Mouse (Mus musculus): ENCODE data around the gene Ugt1a7c.
"Not testable (repeated sequence)": the region's sequence is repeated elsewhere in the genome, so short reads cannot be mapped to it uniquely, and the experiment has no call there.

The Ugt1a7c gene

DNA sequence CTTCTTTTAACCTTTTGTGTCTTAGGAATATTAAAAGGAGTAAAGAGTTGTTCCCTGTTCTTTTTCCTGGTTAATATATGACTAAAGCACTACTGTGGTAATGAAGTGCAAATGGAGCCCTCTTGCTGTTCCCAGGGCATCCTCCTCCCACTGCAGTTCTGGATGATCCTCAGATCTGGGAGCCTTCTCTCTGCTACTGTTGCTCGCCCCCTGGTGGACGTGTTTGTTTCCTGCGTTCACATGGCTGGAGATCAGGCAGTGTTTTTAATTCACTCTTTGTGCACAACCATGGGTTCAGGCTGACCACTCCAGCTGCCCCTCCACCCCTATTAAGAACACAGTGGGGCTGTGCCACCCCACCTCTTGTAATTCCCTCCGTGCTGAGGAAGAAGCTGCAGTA is 25.7 kb downstream of the Ugt1a7c start:
- not testable (repeated sequence) for DNase-seq (ENCODE audit: low spot score)

DNA sequence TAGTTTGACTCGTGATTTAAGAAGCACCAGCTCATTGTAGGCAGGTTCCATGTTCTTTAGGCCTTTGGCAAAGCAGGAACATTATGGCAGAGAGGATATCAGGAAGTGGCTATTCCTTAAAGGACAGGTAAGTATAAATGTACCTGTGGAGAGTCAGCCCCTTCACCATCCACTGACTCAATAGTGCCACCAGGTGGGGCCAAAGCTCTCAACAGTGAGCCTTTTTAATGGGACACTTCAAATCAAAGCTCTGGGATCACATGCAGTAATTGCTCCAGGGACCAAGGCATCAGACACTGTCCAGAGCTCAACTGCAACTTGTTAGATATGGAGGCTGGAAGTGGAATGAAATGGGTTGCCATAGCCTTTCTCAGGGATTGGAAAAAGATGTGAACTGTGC is 26.7 kb downstream of the Ugt1a7c start:
- not testable (repeated sequence) for DNase-seq (ENCODE audit: low spot score)

DNA sequence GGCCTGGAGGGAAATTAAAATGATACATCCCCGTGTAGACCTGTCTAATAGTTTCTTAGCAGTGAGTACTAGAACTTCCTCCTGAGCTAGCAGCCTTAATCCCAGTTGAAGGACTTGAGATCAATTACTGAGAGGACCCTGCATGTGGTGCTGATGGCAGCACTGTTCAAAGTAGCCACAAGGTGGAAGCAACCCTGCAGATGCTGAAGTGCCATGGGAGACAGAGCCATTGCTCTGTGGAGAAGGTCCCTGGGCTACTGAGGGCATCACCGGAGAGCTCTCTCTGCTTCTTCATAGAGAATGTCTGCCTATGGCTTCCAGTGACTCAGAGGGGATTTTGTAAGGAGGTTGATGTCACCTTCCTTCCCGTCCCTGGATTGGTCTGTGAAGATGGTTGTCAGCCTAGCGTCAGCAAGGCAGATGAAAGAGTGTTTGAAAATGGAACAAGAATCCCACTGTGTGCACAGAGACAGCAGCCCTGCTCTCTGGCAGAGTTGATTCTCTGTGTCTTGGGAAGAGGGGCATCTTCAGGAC is 31.0 kb downstream of the Ugt1a7c start:
- DNase-seq (ENCODE audit: low spot score), result not testable (repeated sequence)

DNA sequence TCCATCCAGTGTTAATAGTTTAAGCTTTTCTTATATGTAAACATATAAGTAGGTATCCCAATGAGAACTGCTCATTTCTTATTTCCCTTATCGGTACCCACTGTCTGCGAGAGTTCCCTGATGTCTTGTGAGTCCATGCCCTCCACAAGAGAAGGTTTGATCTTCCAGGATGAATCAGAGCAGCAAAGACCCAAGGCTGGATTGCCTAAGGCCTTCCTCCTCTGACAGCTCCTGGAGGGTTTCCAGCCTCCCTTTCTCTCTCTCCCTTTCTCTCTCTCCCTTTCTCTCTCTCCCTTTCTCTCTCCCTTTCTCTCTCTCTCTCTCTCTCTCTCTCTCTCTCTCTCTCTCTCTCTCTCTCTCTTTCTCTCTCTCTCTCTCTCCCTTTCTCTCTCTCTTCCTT is 34.2 kb downstream of the Ugt1a7c start:
- DNase-seq (ENCODE audit: low spot score), result not testable (repeated sequence)

DNA sequence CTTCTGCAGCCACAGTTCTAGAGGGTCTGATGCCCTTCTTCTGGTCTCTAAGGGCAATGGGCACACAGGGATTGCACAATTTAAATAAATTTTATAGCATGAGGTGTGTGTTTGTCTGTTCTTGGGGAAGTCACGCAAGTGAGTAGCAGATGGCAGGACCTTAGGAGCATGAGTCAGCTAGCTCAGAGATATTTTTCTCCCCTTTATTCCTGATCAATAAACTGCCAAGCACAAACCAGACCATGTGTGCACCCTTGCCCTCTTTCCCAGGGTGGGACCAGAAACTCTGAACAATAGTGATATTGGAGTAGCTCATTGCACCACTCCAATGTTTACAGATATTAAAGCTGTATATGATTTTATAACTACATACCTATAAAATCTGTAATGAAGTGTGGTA is 35.4 kb downstream of the Ugt1a7c start:
- DNase-seq (ENCODE audit: low spot score), result not testable (repeated sequence)

DNA sequence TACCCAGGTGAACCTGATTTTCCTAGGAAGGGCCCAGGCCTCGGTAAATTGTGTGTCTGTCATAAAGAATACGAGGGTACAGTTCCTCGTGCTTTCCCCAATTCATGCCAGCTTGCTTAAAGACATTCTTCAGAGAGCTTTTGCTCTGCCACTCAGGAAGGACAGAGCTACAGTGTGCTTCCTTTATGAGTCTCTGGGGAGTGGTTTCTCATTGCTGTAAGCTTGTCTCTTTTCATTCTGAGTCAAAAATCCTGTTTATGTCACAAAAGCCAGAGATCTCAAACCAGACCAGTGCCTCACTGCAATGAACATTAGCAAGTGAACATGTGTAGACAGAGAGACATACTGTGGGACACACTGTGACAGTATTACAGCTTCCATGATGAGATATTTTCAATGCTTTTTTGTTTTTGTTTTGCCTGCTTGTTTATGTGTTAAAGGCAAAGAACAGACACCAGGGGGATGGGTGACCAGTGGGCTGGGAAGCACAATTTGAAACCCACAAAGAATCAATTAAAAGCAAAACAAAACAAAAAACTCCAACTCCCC is 39.1 kb downstream of the Ugt1a7c start:
- DNase-seq (ENCODE audit: low spot score), result no peak

DNA sequence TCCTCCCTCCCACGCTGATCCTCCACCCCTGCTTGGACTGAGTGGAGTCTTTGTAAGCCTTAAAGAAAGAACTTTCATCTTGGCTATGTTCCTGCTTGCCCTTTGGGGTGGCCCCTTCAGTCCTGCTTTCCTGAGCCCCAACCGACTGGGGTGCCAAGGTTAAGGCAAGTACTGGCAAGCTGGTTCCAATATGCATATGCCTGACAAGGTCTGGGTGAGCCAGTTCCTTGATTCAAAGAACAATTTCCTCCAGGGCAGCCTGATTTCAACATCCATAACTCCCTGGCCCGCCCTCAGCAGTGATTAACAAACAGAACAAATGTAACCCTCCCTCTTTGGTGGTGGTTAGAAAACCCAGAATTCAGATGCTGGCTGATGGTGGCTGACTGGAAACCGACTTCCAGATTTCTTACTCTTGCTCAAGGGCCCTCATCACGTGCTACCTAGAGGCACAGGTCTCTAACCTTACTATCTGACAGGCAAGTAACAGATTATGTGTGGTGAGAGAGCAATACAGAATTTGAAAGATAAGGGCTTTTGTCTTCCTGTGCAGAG is 39.7 kb downstream of the Ugt1a7c start, which contains the start of gene Ugt1a6a:
Gene Ugt1a6a, plus strand, starts transcription at position 353 of the 555 bp plus-strand sequence.
- not testable (repeated sequence) for DNase-seq (ENCODE audit: low spot score)

DNA sequence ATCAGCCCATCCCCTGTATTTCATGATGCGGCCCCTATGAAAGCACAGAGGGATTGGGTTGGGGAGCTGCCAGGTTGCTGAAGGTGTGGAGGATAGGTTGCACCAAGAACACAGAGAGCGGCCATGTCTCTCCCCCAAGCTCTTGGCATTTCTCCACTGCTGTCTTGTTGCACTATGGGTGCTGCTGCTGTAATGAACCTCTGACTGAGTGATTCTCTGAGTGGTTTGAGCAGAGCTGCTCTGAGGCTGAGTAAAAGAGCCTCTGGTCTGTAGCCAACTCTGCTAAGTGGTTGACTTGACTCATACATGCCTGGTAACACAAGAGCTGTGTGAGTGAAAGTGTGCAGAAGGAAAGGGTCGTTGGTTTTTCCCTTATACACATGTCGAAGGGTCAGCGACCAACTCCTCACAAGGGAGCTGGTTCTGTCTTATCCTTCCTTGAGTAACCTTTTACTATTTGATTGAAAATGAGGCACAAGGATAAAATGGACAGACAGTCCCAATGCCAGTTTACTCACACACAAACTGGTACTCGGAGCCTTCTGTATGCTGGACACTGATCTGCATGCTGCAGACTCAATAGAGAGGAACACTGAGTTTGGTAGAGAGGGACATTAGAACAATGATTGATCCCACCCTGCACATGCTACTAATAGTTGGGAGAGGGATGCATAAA is 40.5 kb downstream of the Ugt1a7c start:
- not testable (repeated sequence) for DNase-seq (ENCODE audit: low spot score)

DNA sequence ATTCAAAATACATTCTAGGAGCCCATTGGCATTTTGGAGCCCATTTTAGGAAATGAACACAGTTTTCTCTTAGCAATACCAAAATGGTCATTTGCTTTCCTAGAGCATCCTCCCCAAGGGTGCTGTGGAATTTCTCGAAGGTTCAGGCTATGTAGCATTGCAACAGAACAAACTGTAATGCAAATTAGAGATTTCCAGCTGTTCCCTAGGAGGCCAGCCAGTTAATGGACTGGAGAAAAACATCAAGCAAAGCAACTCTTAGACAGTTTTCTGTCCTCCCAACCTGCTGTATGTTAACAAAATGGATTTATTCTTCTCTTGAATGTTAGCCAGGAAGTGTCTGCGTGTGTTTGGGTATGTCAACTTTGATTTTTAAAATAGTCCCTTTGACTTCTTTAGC is 41.8 kb downstream of the Ugt1a7c start:
- no peak for DNase-seq (ENCODE audit: low spot score)

DNA sequence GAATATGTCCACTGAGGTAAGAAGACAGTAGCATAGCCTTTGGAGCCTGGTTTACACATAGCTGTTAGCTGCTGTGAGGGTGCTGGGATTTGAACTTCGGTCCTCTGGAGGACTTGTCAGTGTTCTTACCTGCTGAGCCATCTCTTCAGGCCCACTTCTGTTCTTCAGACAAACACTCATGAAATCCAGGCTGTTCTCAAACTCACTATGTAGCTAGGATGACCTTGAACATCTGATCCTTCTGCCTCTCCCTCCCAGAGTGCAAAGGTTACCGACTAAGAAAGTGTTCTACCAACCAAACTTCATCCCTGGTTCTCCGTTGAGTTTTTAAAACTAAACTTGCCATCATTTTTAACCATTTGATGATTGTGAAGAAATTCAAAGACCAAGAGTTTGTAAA is 42.4 kb downstream of the Ugt1a7c start:
- DNase-seq (ENCODE audit: low spot score), result no peak

DNA sequence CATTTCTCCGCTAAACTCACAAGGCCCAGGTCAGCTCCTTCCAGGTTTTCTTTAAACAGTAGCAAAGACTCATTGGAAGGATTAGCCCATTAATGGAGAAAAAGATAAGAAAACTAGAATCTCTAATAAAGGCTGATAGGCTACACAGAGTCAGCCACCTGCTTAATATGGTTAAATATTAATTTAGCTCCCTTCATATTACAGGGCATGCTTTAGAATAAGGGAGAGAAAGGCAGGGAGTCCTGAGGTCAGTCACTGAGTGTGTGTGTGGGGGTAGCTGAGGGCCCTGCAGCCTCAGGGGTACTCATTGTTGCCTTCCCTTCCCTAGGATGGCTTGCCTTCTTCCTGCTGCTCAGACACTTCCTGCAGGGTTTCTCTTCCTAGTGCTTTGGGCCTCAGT is 43.3 kb downstream of the Ugt1a7c start:
- DNase-seq (ENCODE audit: low spot score), result no peak

DNA sequence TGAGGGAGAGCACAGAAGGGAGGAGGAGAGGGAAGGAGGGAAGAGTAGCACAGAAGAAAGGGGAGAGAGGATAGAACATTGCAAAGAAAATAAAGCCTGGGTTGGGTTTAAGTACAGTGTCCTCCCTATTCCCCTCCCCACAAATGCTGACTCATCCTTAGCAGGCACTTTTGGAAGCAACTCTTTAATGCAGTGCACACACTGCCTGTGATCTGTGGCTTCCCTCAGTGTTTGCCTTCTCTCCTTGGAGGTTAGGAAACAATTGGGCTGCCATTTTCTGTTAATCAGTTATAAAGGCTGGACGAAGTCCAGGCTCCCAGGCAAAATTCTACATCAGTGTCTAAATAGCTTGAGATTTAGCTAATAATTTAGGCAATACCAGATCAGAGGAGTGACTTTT is 45.6 kb downstream of the Ugt1a7c start:
- not testable (repeated sequence) for DNase-seq (ENCODE audit: low spot score)

DNA sequence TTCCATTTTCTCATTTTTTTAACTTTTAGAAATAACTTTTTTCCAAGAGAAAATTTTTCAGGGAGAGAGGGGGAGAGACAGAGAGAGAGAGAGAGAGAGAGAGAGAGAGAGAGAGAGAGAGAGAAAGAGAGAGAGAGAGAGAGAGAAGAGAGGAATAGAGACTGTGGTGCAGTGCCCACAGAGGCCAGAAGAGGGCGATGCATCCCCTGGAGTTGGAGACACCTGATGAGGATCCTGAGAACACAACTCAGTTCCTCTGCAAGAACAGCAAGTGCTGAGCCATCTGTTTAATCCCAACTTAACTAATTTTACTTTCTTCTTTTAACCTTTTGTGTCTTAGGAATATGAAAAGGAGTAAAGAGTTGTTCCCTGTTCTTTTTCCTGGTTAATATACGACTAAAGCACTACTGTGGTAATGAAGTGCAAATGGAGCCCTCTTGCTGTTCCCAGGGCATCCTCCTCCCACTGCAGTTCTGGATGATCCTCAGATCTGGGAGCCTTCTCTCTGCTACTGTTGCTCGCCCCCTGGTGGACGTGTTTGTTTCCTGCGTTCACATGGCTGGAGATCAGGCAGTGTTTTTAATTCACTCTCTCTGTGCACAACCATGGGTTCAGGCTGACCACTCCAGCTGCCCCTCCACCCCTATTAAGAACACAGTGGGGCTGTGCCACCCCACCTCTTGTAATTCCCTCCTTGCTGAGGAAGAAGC is 49.3 kb downstream of the Ugt1a7c start:
- not testable (repeated sequence) for DNase-seq (ENCODE audit: low spot score)

DNA sequence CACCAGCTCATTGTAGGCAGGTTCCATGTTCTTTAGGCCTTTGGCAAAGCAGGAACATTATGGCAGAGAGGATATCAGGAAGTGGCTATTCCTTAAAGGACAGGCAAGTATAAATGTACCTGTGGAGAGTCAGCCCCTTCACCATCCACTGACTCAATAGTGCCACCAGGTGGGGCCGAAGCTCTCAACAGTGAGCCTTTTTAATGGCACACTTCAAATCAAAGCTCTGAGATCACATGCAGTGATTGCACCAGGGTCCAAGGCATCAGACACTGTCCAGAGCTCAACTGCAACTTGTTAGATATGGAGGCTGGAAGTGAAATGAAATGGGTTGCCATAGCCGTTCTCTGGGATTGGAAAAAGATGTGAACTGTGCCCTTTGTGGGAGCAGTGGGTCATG is 50.4 kb downstream of the Ugt1a7c start:
- not testable (repeated sequence) for DNase-seq (ENCODE audit: low spot score)

DNA sequence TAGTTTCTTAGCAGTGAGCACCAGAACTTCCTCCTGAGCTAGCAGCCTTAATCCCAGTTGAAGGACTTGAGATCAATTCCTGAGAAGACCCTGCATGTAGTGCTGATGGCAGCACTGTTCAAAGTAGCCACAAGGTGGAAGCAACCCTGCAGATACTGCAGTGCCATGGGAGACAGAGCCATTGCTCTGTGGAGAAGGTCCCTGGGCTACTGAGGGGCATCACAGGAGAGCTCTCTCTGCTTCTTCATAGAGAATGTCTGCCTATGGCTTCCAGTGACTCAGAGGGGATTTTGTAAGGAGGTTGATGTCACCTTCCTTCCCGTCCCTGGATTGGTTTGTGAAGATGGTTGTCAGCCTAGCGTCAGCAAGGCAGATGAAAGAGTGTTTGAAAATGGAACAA is 55.3 kb downstream of the Ugt1a7c start:
- DNase-seq (ENCODE audit: low spot score), result not testable (repeated sequence)

DNA sequence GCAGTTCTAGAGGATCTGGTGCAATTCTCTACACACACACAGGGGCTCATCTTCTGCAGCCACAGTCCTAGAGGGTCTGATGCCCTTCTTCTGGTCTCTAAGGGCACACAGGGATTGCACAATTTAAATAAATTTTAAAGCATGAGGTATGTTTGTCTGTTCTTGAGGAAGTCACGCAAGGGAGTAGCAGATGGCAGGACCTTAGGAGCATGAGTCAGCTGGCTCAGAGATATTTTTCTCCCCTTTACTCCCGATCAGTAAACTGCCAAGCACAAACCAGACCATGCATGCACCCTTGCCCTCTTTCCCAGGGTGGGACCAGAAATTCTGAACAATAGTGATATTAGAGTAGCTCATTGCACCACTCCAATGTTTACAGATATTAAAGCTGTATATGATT is 63.6 kb downstream of the Ugt1a7c start:
- DNase-seq (ENCODE audit: low spot score), result no peak

DNA sequence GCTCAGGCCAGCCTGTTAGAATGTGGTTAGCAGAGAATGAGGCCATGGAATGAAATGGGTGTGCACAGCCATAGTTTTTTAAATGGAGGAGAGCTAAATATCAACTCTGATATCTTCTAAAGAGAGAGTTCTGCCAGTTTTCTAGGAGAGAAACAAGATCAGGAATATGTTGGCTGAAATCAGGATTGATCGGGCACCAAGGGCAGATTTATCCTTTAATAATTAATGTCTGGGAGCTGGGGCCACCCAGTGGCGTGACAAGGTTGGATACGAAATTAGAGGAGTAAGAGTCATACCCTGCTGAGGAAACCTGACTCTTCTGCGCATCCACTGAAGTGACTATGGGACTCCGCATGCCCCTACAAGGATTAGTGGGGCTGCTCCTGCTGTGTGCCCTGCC is 70.8 kb downstream of the Ugt1a7c start, which contains the start of gene Ugt1a5:
Gene Ugt1a5, plus strand, starts transcription at position 302 of the 400 bp plus-strand sequence.
- no peak for DNase-seq (ENCODE audit: low spot score)

DNA sequence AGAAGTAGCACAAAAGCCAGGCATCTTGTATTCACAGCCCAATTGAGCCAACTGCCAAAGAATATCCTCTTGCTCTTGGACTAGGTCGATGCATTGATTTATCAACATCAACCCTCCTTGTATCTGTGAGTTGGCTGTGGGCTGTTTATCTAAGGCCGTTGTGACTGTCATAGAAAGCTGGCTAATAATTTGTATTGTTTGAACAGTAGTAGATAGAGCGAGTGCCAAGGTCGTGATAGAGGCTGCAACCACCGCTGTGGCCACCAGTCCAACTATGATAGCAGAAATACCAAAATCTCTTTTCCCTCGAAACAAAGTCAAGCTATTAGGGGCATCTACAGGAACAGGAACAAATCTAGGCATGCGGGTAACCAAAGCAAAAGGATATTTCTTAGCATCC is 77.3 kb downstream of the Ugt1a7c start:
- not testable (repeated sequence) for DNase-seq (ENCODE audit: low spot score)

DNA sequence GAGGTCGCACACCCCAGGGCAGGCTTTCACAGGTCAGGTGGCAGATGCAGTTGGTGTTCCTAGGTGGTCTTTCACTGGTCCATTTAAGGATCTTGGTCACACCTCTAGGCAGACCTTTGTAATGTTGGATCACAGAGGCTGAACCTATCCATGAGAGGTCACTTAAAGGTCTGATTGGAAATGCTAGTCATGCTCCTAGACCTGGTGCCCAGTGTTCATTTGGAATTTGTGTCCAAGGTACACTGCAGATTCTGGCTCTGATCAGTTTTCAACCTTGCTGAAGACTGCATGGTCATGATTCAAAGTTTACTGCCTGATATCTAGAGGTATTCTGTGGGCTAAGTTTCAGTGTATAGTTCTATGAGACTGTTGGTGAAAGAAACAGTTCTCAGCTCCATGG is 84.8 kb downstream of the Ugt1a7c start:
- DNase-seq (ENCODE audit: low spot score), result no peak

DNA sequence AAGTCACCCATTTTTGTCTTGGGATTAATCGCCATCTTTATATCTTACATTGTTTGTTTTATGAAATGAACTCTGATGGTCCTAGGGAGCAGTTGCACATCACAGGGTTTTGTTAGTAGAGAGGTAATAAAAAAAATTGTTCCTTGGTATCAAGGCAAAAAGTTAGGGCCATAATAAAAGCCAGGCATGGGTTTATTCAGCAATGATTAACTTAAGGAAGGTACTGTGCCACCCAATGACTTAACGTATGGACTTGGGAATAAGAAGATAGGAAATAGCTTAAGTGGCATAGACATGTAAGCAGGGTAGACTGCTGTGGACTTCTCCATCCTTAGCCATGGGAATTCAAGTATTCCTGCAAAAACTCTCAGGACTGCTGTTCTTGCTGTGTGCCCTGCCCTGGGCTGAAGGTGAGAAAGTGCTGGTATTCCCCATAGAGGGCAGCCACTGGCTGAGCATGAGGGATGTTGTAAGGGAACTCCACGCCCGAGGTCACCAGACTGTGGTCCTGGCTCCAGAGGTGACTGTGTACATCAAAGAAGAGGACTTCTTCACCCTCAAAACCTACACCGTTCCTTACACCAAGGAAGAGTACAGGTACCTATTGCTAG is 91.6 kb downstream of the Ugt1a7c start:
- no peak for DNase-seq (ENCODE audit: low spot score)

DNA sequence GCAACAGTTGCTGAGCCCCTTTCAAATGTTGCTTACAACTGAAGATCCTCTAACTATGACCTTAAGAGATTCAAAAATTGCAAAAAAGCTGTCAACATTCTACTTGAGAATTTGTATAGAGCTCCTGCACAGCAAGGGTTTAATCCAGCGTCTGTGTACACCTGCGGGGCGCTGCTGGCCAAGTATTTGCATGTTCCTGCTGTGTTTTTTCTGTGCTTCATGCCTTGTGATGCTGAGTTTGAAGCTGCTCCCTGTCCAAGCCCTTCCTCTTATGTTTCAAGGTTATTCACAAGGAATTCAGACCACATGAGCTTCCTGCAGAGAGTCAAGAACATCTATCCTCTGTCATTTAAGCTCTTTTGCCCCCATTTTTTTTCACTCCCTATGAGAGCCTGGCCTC is 97.3 kb downstream of the Ugt1a7c start:
- no peak for DNase-seq (ENCODE audit: low spot score)

DNA sequence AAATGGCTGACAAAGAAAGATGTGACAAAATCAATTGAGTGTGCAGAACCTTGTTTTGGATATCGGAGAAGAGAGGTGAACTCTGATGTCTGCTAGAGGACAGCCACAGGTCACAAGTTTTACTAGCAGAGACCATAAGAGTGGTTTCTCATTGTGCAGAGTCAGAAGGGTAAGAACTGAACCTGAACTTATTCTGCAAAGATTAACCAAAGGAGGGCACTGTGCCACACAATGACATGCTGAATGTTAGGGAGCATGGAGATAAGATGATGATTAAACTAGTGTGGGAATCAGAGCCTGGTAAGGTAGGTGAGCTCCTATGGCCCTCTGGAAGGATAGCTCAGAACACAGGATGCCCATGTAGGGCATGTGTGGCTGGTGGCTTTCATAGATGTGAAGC is 100.8 kb downstream of the Ugt1a7c start:
- DNase-seq (ENCODE audit: low spot score), result no peak

All from urinary bladder, postnatal 10 days (tissue).